Mouse (Mus musculus) skeletal muscle tissue, postnatal 0 days (tissue): ENCODE results near the gene Gm8720. TPM values are rescaled to one million over a fixed set of nuclear protein-coding genes. Genes with fewer than 3 reads are reported as not detected.

Experiments used
- polyA plus RNA-seq: library from polyadenylated mRNA; unstranded; fragments of >200 nt; fragmentation: Nextera tagmentation; extraction: Ambion mirVana; gene quantifications from 2 replicates; pipeline ENCODE4 v1.2.1, GENCODE M21; 2015

Gene Gm8720
- not detected in 2 replicates for polyA plus RNA-seq

GRCm38 (mm10) chr7:23067356-23067755 lies at the start of gene Gm8720:
Gene Gm8720, minus strand, starts transcription at chr7:23067456.

GRCm38 (mm10) chr7:23055240-23055639 lies 12.0 kb downstream of the Gm8720 start, which contains the start of gene Vmn1r163:
Gene Vmn1r163, plus strand, starts transcription at chr7:23055540.

GRCm38 (mm10) chr7:23019823-23020222 lies 47.4 kb downstream of the Gm8720 start, which contains the start of gene Gm4216:
Gene Gm4216, minus strand, starts transcription at chr7:23019923.

Other genes starting within 250 kb of the Gm8720 start
- gene Vmn1r159, start 223.9 kb downstream of the Gm8720 start, polyA plus RNA-seq = not detected in 2 replicates
- not detected in 2 replicates for gene Vmn1r160, start 196.2 kb downstream of the Gm8720 start, polyA plus RNA-seq
- gene Gm4214, start 82.8 kb downstream of the Gm8720 start, polyA plus RNA-seq = not detected in 2 replicates
- gene Gm4216, start 47.5 kb downstream of the Gm8720 start, polyA plus RNA-seq = not detected in 2 replicates
- gene Vmn1r163, start 11.9 kb downstream of the Gm8720 start, polyA plus RNA-seq = not detected in 2 replicates
- not detected in 2 replicates for gene Gm10662, start 77.0 kb upstream of the Gm8720 start, polyA plus RNA-seq
- not detected in 2 replicates for gene Vmn1r165, start 149.9 kb upstream of the Gm8720 start, polyA plus RNA-seq
- gene Vmn1r166, start 184.2 kb upstream of the Gm8720 start, polyA plus RNA-seq = not detected in 2 replicates
- not detected in 2 replicates for gene Gm6902, start 211.4 kb upstream of the Gm8720 start, polyA plus RNA-seq
- gene Nlrp4e, start 233.7 kb upstream of the Gm8720 start, polyA plus RNA-seq = not detected in 2 replicates